Mouse (Mus musculus) heart, postnatal 0 days (tissue): ENCODE results near the gene Akap6. TPM values are rescaled to one million over a fixed set of nuclear protein-coding genes. Genes with fewer than 3 reads are reported as not detected.

ENCODE experiments used
- ATAC-seq: fragments of 200-750 bp; cut with Nextera tagmentation; 2 replicates; pipeline ENCODE4 v1.8.0; 2017; ENCODE audit warnings: low read depth, moderate number of reproducible peaks, moderate library complexity; ENCODE audit not compliant: insufficient read depth
- DNase-seq: peaks from one replicate; pipeline ENCODE4 v3.0.0-alpha.2; 2016; ENCODE audit warnings: low spot score
- H3K27ac ChIP-seq: fragments of 300-500 bp; sonication (generic); 2 replicates; pipeline ENCODE4 v1.5.1; 2014; ENCODE audit warnings: low read depth, mild to moderate bottlenecking
- H3K27me3 ChIP-seq: fragments of 300-500 bp; sonication (generic); 2 replicates; pipeline ENCODE4 v1.6.1; 2014; ENCODE audit warnings: low read length, mixed read lengths; ENCODE audit not compliant: control insufficient read depth, insufficient read depth
- H3K36me3 ChIP-seq: fragments of 300-500 bp; sonication (generic); replicated peaks from 2 replicates; pipeline ENCODE4 v1.6.1; 2014; ENCODE audit warnings: low read length, mixed read lengths; ENCODE audit not compliant: control insufficient read depth, insufficient read depth
- H3K4me1 ChIP-seq: fragments of 300-500 bp; sonication (generic); 2 replicates; pipeline ENCODE4 v1.6.1; 2014; ENCODE audit warnings: antibody characterized with exemption; ENCODE audit not compliant: control insufficient read depth, insufficient read depth
- H3K4me2 ChIP-seq: fragments of 300-500 bp; sonication (generic); 2 replicates; pipeline ENCODE4 v1.6.1; 2014; ENCODE audit warnings: low read depth, mild to moderate bottlenecking, low read length, moderate library complexity
- H3K4me3 ChIP-seq: fragments of 300-500 bp; sonication (generic); 2 replicates; pipeline ENCODE4 v1.5.1; 2014; ENCODE audit warnings: low read depth, low read length
- H3K9ac ChIP-seq: fragments of 300-500 bp; sonication (generic); replicated peaks from 2 replicates; pipeline ENCODE4 v1.6.1; 2014; ENCODE audit warnings: low read depth, low read length, mixed read lengths
- H3K9me3 ChIP-seq: fragments of 300-500 bp; sonication (generic); replicated peaks from 2 replicates; pipeline ENCODE4 v1.6.1; 2016; ENCODE audit warnings: low read length; ENCODE audit not compliant: control insufficient read depth
- CTCF ChIP-seq: IDR thresholded peaks from 2 replicates; pipeline ENCODE4 v1.5.1; 2016; ENCODE audit warnings: antibody characterized with exemption, control low read depth, low read depth
- EP300 ChIP-seq: IDR thresholded peaks from 2 replicates; pipeline ENCODE4 v1.6.1; 2016; ENCODE audit warnings: antibody characterized with exemption, low read depth
- WGBS: fragments of 180-500 bp; shearing (Covaris S2); extraction: QIAGEN DNeasy Blood & Tissue Kit; methylation state at CpG from one replicate; pipeline ENCODE4 v1.1.7; 2014; 5-methylcytosine and 5-hydroxymethylcytosine counted together
- polyA plus RNA-seq: library from polyadenylated mRNA; unstranded; fragments of >200 nt; fragmentation: Nextera tagmentation; extraction: Ambion mirVana; gene quantifications from 2 replicates; pipeline ENCODE4 v1.2.1, GENCODE M21; 2015
- total RNA-seq: library from RNA; depleted of rRNA; stranded (reverse); fragments of >200 nt; gene quantifications from 2 replicates; pipeline ENCODE4 v1.2.3, GENCODE M21; 2014; ENCODE audit warnings: low replicate concordance

Gene Akap6
- total and polyA plus RNA-seq, 2 experiments from 2014 or later: 10.3 to 53.2 TPM

- Histone ChIP-seq H3K36me3 (no peaks in the 10 kb centered on the region), H3K4me1 (peaks cover 21% of the 10 kb centered on the region), H3K4me2 (peak overlapping the region; percentile 48), H3K27ac (no peak overlapping the region; the same call in 1 of the 2 replicates), H3K4me3 (peak overlapping the region; percentile 14; the same call in 1 of the 2 replicates), H3K9ac (0 out of 2 replicates have a peak overlapping the region, but pooled peaks have one; percentile 3), H3K9me3 (no peaks in the 10 kb centered on the region), H3K27me3 (no peaks in the 10 kb centered on the region)
- ATAC-seq: no peak
- 58% methylated on average over 4 of the region's 4 CpGs for WGBS
- TF ChIP-seq EP300 (no peak), CTCF (no peak)
- no peak for DNase-seq
These were observed 158.1 kb downstream of the Akap6 start for GRCm38 (mm10) chr12:52857306-52857705.

GRCm38 (mm10) chr12:52861922-52862321 lies 162.7 kb downstream of the Akap6 start:
- Histone ChIP-seq H3K36me3 (no peaks in the 10 kb centered on the region; the same call in 1 of the 2 replicates), H3K4me2 (no peak overlapping the region), H3K27ac (no peak overlapping the region), H3K27me3 (no peaks in the 10 kb centered on the region), H3K4me1 (peaks cover 4% of the 10 kb centered on the region; the same call in 1 of the 2 replicates), H3K9me3 (no peaks in the 10 kb centered on the region), H3K9ac (no peak overlapping the region), H3K4me3 (no peak overlapping the region)
- ATAC-seq (no peak), DNase-seq (no peak)
- 65% methylated on average over 3 of the region's 3 CpGs for WGBS
- TF ChIP-seq EP300: no peak
- no peak for TF ChIP-seq CTCF

- no peak overlapping the region for H3K4me3 ChIP-seq
- TF ChIP-seq CTCF (no peak), EP300 (no peak)
- peak overlapping the region; percentile 46 for H3K4me2 ChIP-seq
- peaks cover 26% of the 10 kb centered on the region for H3K4me1 ChIP-seq
- WGBS: 5% methylated on average over 8 of the region's 8 CpGs
- ATAC-seq (peak; percentile 87), DNase-seq (peak; percentile 64)
- no peaks in the 10 kb centered on the region for H3K9me3 ChIP-seq
- H3K27ac ChIP-seq: peak overlapping the region; percentile 74
- H3K27me3 ChIP-seq: no peaks in the 10 kb centered on the region
- H3K9ac ChIP-seq: peak overlapping the region; percentile 6; the same call in 1 of the 2 replicates
- H3K36me3 ChIP-seq: no peaks in the 10 kb centered on the region; the same call in 1 of the 2 replicates
These were observed 168.9 kb downstream of the Akap6 start for GRCm38 (mm10) chr12:52868000-52868624.

DNA sequence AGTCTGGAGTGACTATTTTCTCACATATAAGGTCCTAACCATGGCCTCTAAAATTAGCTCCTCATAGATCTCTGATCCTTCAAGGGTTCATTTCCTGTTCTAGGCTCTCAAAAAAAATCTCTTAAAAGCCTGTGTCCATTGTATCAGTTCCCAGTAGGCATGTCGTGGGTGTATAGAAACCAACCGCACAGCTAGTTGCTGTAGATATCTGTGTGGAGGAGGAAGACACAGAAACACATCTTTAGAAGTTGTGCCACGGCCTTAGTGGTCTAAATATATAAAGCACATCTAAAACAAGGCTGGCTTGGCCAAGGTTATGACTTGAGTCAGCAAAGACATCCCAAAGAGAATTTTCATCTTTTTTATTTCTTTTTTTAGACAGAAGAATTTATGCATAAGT lies 172.4 kb downstream of the Akap6 start:
- H3K9ac ChIP-seq: no peak overlapping the region
- H3K4me3 ChIP-seq: no peak overlapping the region
- H3K4me2 ChIP-seq: no peak overlapping the region
- DNase-seq (no peak), ATAC-seq (no peak)
- no peak for TF ChIP-seq CTCF
- no peak for TF ChIP-seq EP300
- no peaks in the 10 kb centered on the region for H3K9me3 ChIP-seq
- WGBS: 29% methylated on average over 3 of the region's 3 CpGs
- H3K4me1 ChIP-seq: peaks cover 51% of the 10 kb centered on the region
- no peaks in the 10 kb centered on the region for H3K27me3 ChIP-seq
- H3K36me3 ChIP-seq: no peaks in the 10 kb centered on the region
- H3K27ac ChIP-seq: no peak overlapping the region; the same call in 1 of the 2 replicates

- DNase-seq (peak; percentile 23), ATAC-seq (no peak)
- Histone ChIP-seq H3K4me2 (peak overlapping the region; percentile 36), H3K27ac (peak overlapping the region; percentile 93), H3K36me3 (no peaks in the 10 kb centered on the region), H3K9ac (0 out of 2 replicates have a peak overlapping the region, but pooled peaks have one; percentile 33), H3K9me3 (no peaks in the 10 kb centered on the region), H3K4me3 (no peak overlapping the region), H3K4me1 (peaks cover 51% of the 10 kb centered on the region), H3K27me3 (no peaks in the 10 kb centered on the region)
- WGBS: 30% methylated on average over 9 of the region's 9 CpGs
- peak; percentile 74 for TF ChIP-seq EP300
- TF ChIP-seq CTCF: no peak
These were observed 175.2 kb downstream of the Akap6 start for GRCm38 (mm10) chr12:52874332-52874923.
